Mouse (Mus musculus) C2C12 (cell line): ENCODE data around the gene Prss57.

Source experiments
- CEBPB ChIP-seq: IDR thresholded peaks from one replicate; pipeline ENCODE4 v1.6.1; 2011; ENCODE audit warnings: low read depth, mild to moderate bottlenecking, control low read depth, moderate library complexity
- CTCF ChIP-seq: IDR thresholded peaks from one replicate; pipeline ENCODE4 v1.5.1; 2011; ENCODE audit not compliant: control insufficient read depth, insufficient read depth, insufficient read length
- FOSL1 ChIP-seq: IDR thresholded peaks from one replicate; pipeline ENCODE4 v1.8.0; 2011; ENCODE audit warnings: mild to moderate bottlenecking, low read length; ENCODE audit not compliant: poor library complexity, insufficient read depth, severe bottlenecking
- MAX ChIP-seq: IDR thresholded peaks from one replicate; pipeline ENCODE4 v1.6.1; 2011; ENCODE audit warnings: mild to moderate bottlenecking, control low read depth
- USF1 ChIP-seq: IDR thresholded peaks from one replicate; pipeline ENCODE4 v1.6.1; 2011; ENCODE audit warnings: low read depth, mild to moderate bottlenecking, control low read depth, moderate library complexity

DNA sequence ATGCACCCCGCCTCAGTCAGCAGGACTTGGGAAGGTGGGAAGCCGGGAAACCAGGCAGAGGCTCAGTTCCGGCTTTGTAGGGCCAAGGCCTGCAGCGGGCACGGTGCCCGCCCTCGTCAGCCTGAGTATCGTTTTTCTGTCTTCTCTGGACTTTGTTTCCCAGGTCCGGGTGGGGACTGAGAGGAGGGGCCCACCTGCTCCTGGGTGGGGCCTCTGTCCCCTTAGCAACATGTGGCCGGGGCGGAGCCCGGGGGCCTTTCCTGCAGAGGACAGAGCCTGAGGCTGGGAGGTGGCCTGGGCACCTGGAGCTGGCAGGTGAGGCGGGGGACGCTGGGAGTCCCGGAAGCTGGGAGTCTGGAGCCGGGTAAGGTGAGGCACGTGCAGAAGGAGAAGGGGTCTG lies 31.6 kb upstream of the Prss57 start:
- no peak for TF ChIP-seq CTCF
- no peak for TF ChIP-seq MAX
- no peak for TF ChIP-seq FOSL1
- TF ChIP-seq USF1: no peak
- TF ChIP-seq CEBPB: no peak
